Mouse (Mus musculus) A20 (cell line): ENCODE measurements around the gene Slc22a4.
"Not testable (repeated sequence)": the region's sequence is repeated elsewhere in the genome, so short reads cannot be mapped to it uniquely, and the experiment has no call there.

Experiments
- DNase-seq: peaks from one replicate; pipeline ENCODE4 v3.0.0-alpha.2; 2011; ENCODE audit warnings: low read depth, low spot score

Slc22a4 gene

GRCm38 (mm10) chr11:54004734-54005133, 23.2 kb downstream of the Slc22a4 start:
- DNase-seq = no peak

- DNase-seq = no peak
Observed at GRCm38 (mm10) chr11:54004221-54004620, 23.7 kb downstream of the Slc22a4 start.

- peak; percentile 38 for DNase-seq
Observed at GRCm38 (mm10) chr11:54002761-54003717, 24.9 kb downstream of the Slc22a4 start.

- peak; percentile 55 for DNase-seq
Observed at GRCm38 (mm10) chr11:54002147-54002760, 25.6 kb downstream of the Slc22a4 start.

GRCm38 (mm10) chr11:53997661-53998060, 30.2 kb downstream of the Slc22a4 start:
- no peak for DNase-seq

GRCm38 (mm10) chr11:53992264-53992663, 35.6 kb downstream of the Slc22a4 start:
- no peak for DNase-seq

- DNase-seq = no peak
Observed at GRCm38 (mm10) chr11:53989232-53989631, 38.7 kb downstream of the Slc22a4 start.

- no peak for DNase-seq
Observed at GRCm38 (mm10) chr11:53988081-53988480, 39.8 kb downstream of the Slc22a4 start.

GRCm38 (mm10) chr11:53981396-53981795, 46.5 kb downstream of the Slc22a4 start:
- DNase-seq = no peak

GRCm38 (mm10) chr11:53979788-53980621, 47.9 kb downstream of the Slc22a4 start, which contains the start of gene Slc22a21:
Slc22a21 (minus strand) TSS chr11:53980332.
- no peak for DNase-seq

GRCm38 (mm10) chr11:53979456-53979787, 48.5 kb downstream of the Slc22a4 start:
- DNase-seq = not testable (repeated sequence)

- peak; percentile 15 for DNase-seq
Observed at GRCm38 (mm10) chr11:53977672-53978071, 50.2 kb downstream of the Slc22a4 start.

GRCm38 (mm10) chr11:53975559-53975958, 52.3 kb downstream of the Slc22a4 start:
- no peak for DNase-seq

- peak; percentile 40 for DNase-seq
Observed at GRCm38 (mm10) chr11:53958984-53959383, 68.9 kb downstream of the Slc22a4 start.

GRCm38 (mm10) chr11:53958176-53958575, 69.7 kb downstream of the Slc22a4 start:
- DNase-seq = peak; percentile 49

GRCm38 (mm10) chr11:53956636-53957035, 71.3 kb downstream of the Slc22a4 start:
- DNase-seq = no peak

GRCm38 (mm10) chr11:53954653-53955052, 73.2 kb downstream of the Slc22a4 start:
- DNase-seq = no peak

- DNase-seq = not testable (repeated sequence)
Observed at GRCm38 (mm10) chr11:53950133-53950532, 77.8 kb downstream of the Slc22a4 start.
